Mouse (Mus musculus) urinary bladder, postnatal 36 days (tissue): ENCODE data around the gene Map4k4.

Source experiments
- DNase-seq, 2 experiments: peaks; one replicate each; pipeline ENCODE4 v3.0.0; 2022; ENCODE audit warnings: low spot score in 2 of 2, mixed read lengths in 1 of 2

The Map4k4 gene

GRCm38 (mm10) chr1:39935616-39936015 lies 34.9 kb downstream of the Map4k4 start:
- DNase-seq, result no peak

- DNase-seq, result peak; percentile 75 to 81
These were observed 35.7 kb downstream of the Map4k4 start for GRCm38 (mm10) chr1:39936332-39936802.

- DNase-seq, result no peak
These were observed 36.2 kb downstream of the Map4k4 start for GRCm38 (mm10) chr1:39936934-39937333.

GRCm38 (mm10) chr1:39937609-39938008 lies 36.9 kb downstream of the Map4k4 start:
- DNase-seq, result no peak

GRCm38 (mm10) chr1:39939401-39939800 lies 38.7 kb downstream of the Map4k4 start:
- no peak for DNase-seq

GRCm38 (mm10) chr1:39940342-39940741 lies 39.6 kb downstream of the Map4k4 start:
- no peak for DNase-seq

GRCm38 (mm10) chr1:39941237-39942179 lies 40.8 kb downstream of the Map4k4 start:
- no peak for DNase-seq

GRCm38 (mm10) chr1:39942935-39943334 lies 42.2 kb downstream of the Map4k4 start:
- DNase-seq, result no peak

- DNase-seq, result no peak
These were observed 43.7 kb downstream of the Map4k4 start for GRCm38 (mm10) chr1:39944306-39944971.

- DNase-seq, result no peak
These were observed 44.2 kb downstream of the Map4k4 start for GRCm38 (mm10) chr1:39944972-39945323.

GRCm38 (mm10) chr1:39946391-39946790 lies 45.7 kb downstream of the Map4k4 start:
- DNase-seq, result no peak

- DNase-seq, result no peak
These were observed 46.5 kb downstream of the Map4k4 start for GRCm38 (mm10) chr1:39947179-39947578.

GRCm38 (mm10) chr1:39947701-39948359 lies 47.1 kb downstream of the Map4k4 start:
- no peak for DNase-seq

- no peak for DNase-seq
These were observed 48.5 kb downstream of the Map4k4 start for GRCm38 (mm10) chr1:39949205-39949604.

- no peak for DNase-seq
These were observed 49.2 kb downstream of the Map4k4 start for GRCm38 (mm10) chr1:39949790-39950462.

- DNase-seq, result no peak
These were observed 49.9 kb downstream of the Map4k4 start for GRCm38 (mm10) chr1:39950590-39950989.

GRCm38 (mm10) chr1:39954652-39955051 lies 53.9 kb downstream of the Map4k4 start:
- no peak for DNase-seq

GRCm38 (mm10) chr1:39956712-39957111 lies 56.0 kb downstream of the Map4k4 start:
- no peak for DNase-seq

- DNase-seq, result no peak
These were observed 57.3 kb downstream of the Map4k4 start for GRCm38 (mm10) chr1:39957981-39958380.

GRCm38 (mm10) chr1:39960623-39961022 lies 59.9 kb downstream of the Map4k4 start:
- DNase-seq, result no peak

GRCm38 (mm10) chr1:39961113-39961512 lies 60.4 kb downstream of the Map4k4 start:
- no peak for DNase-seq

- no peak for DNase-seq
These were observed 61.6 kb downstream of the Map4k4 start for GRCm38 (mm10) chr1:39962321-39962720.
